Mouse (Mus musculus) kidney, adult 9 months (tissue): ENCODE measurements around the gene Cdh4.

Experiments used
- DNase-seq: peaks from one replicate; pipeline ENCODE4 v3.0.0; 2022

The Cdh4 gene

DNA sequence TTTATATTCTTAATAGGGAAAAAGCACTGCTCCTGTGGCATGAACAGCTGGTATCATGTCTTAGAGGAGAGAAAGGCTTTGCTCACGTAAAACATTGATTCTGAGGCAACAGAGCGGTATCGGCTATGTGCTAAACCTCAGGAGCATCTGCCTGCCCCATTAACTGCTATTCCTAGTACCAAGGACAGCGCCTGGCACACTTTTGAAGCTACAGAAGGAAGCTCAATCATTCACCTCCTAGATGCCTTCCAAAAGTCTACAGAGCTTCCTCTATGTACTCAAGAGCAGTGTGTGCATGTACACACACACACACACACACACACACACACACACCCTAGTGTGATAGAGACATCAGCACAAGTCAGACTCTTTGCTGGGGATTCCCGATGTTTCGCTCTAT is 34.4 kb downstream of the Cdh4 start:
- no peak for DNase-seq

DNA sequence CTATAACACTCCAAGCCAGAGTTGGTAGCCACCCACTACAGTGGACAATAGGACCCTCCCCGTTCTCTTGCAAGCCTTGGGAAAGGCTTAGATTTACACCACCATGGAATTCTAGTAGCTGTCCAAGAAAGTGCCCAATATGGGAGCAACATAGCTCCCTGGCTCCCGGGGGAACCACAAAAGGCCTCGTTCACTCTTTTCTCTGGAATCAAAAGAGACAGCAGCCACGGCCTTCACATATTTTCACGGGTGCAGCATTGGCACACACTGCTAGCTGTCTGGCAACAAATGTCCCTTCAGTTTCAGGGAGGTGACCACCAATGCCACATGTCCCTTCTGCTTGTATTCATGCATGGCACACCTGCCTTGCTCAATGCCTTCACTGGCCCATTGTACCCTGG is 38.6 kb downstream of the Cdh4 start:
- no peak for DNase-seq

DNA sequence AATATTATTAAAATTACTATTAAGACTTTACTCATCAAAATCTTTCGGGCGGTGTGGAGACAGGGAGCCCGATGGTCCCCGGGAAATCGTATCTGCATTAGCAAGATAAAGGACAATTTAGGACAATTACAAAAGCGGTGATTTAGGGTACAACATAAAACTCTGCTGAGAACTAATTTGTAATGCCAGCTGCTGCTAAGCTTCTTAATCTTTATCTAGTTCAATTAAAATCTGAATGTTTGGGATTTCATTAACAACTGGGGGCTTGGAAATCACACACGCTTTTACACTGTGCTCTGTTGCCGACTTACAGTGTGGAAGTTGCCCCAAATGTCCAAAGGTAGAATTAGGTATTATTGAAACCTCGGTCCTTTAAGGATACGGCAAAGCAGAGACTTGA is 39.1 kb downstream of the Cdh4 start:
- DNase-seq = no peak

DNA sequence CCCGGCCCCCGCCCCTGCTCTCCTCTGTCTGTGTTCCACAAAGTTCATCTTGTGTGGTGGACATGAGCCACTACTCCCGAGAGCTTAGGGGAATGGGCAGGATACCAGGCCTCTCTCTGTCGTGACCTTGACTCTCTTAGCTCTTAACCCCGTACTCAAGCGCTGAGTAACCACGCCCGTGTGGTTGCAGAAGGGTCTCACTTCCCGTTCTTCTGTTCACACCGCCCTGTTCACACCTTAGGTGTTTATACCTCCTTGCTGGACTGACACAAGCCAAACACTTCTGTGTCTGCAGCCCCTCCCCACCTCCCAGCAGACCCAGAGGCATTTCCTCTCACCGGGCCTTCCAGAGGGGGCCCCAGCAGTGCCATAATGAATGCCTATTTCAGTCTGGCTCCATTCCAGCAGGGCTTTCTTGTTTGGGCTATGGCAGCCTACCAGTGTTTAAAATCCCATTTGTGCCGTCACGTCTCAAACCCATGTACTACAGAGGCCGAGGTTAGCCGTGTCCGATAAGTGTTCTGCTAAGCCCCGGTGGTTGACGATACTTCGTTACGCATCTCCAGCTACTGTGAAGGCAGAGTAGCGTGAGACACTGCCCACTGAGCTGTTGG is 46.4 kb downstream of the Cdh4 start:
- DNase-seq = no peak

DNA sequence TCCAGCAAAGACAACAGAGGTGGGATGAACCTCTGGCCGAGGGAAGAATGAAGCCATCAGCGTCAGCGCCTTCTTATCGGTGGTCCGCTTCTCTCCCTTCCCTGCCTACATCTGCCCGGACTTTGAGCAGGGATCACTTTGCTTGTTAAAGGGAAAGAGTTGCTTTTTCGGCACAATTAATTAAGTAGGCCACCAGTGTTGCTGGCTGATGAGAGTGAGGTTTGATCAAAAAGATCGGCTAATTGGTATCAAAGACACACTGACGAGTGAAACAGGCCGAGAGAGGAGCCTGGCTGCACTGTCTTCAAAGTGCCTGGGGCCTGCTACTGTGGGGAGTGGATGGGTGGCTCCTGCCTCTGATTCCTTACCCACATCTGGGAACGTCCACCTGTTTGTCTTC is 49.7 kb downstream of the Cdh4 start:
- DNase-seq = no peak

DNA sequence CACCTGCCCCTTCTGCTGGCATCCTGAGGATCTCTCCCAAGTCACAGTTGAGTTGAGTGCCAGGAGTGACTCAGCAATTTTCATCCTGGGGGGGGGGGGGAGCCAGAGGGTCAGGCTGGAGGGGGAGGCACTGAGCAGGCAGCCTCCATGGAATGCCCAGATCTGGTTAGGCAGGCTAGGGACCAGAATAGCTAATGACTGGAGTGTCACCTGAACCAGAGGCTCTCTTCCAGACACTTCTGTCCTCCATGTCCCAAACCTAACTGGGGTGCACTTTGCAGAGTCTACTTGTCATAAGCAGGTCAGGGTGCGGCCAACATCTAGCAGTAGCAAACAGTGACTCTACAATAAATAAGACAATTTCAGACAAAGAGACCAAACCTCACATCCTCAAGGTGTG is 52.0 kb downstream of the Cdh4 start:
- no peak for DNase-seq

DNA sequence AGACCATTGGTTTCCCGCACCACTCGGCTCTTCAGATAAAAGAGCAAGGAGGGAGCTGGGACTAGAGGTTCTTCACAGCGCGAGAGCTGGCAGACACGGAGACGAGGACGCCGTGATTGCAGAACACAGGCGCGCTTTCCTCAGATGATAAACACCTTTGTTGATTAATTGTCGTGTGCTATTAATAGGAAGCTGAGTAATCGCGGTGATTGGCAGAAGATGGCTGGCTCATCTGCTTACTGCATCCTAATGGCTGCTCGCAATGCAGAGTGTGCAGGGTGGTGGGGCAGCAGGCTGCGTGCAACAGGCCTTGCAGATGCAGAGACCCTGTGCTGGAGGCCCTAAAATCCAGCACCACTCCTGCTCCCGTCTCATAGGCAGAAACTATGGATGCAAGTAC is 68.2 kb downstream of the Cdh4 start:
- no peak for DNase-seq

DNA sequence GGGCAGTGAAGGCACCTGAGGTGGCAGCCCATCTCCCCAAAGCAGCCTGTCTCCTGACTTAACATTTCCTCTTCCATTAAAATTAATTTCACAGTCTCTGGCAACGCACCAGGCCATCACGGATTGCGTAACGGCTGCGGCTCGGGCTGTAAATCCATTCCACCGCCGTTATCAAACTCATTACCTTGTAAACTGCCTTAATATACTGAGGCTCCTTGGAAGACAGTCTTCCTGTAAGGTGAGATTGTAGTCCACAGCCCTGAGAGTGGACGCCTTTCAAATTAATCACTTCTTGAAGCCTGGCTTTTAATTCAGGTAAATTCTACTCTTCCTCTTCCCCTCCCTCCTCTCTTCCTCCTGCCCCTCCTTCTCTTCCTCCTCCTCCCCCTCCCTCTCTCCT is 74.3 kb downstream of the Cdh4 start:
- DNase-seq = no peak

DNA sequence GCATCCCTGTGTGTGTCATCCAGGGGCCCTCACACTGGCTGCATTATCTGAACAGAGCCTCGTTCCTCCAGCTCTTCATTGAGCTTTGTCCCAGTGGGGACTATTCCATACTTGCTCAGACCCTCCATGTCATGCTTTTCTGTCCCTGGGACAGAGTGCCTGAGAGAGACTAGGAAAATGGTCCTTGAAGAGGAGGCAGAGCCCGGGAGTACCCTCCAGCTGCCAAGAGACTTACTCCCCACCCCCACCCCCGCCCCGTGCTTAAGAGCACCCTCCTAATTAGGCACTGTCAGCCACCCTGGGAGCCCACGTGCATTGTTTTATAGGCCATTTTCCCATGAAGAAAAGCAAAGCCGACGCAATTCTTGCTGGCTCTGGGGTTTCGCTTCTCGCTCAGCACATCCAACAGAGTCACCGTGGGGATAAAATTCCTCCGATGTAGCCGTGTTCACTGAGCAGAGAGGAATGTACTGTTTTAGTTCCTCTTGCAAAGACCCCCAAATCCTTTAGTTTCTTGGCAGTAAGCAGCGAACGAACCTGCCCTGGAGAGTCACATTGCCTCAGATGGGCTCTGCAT is 76.3 kb downstream of the Cdh4 start:
- DNase-seq = no peak

DNA sequence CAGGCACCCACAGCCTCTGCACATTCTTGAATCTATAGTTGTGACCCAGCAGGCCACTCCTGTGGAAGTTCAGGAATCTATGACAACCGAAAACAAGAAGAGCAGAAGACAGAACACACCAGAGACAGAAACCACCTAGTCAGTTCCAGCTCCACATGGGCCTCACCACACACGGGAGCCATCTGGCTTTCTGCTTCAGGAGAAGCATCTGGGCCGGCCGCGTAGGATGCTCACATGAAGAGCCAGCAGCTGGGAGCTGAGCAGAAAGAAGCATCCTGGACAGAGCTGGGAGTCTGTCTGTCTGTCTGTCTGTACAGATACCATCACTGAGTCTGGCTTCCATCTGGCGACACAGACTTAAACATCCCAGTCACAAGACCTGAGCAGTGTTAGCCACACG is 76.9 kb downstream of the Cdh4 start:
- no peak for DNase-seq

DNA sequence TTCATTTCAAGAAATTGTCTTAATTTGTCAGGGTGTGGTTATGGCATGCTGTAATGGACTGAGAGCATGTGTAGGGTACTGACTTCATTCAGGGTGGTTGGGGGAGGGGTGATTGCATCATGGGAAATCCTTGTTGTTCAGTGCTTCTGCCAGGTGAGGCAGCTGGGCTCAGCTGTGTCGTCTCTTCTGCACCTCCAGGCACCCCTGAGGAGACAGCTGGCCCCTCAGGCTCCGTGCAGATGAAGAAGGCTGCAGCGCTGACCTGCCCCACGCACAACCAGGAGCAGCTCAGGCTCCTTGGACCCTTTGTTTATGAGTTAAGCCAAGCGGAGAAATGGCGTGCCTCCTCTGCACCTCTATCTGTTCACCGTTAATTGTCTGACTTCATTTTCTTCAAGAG is 77.7 kb downstream of the Cdh4 start:
- no peak for DNase-seq

DNA sequence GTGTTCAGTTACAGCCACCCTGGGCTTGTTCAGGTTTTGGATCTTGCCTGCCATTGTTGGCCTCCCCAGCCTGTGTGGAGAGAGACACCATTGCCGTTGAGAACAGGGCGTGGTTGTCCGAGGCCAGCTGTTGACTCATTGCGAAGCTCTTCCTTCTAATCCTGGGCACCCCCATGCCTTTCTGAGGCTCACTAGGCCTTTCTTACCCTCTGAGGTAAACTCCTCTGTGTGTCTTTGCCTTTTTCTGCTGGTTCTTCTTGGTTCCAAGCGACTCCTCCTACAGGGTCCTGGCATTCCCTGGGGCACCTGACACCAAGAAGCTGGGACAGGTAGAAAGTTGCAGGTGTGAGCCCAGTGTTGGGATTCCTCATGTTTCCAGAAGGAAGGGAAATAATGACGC is 78.7 kb downstream of the Cdh4 start:
- no peak for DNase-seq

DNA sequence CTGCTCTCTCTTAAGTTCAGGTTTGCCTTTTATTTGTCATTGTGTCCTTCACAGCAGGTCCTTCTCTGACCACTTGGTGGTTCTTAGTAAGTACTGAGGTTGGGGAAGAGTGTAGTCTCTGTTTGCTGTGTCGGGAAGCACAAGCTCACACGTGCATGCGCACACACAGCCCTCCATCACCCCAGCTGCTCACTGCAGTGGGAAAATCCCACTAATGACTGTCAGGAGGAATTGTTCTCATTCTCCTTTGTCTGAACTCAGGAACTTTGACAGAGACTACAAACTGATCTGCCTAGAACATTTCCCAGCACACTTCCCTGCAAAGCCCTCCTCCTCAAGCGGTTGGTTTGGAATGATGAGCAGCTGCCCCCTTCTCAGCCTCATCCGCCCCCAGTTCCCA is 79.2 kb downstream of the Cdh4 start:
- no peak for DNase-seq

DNA sequence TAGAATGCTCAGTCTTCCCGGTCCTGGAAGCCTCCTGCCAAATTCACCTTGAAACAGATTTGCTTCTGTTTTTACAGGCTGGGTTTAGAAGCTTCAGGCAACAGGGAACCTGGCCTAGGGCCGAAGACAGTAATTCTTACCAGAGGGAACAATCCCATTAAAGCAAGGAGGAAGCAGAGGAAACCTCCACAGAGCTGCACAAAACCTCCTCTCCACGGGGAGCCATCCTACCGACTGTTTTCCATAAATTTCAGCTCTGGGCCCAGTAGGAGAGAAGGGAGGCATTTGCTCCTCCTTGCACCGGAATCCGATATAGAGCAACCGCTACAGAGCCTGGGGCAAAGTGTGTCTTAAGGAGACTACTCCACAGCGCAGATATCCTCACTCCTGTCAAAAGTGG is 79.9 kb downstream of the Cdh4 start:
- no peak for DNase-seq

DNA sequence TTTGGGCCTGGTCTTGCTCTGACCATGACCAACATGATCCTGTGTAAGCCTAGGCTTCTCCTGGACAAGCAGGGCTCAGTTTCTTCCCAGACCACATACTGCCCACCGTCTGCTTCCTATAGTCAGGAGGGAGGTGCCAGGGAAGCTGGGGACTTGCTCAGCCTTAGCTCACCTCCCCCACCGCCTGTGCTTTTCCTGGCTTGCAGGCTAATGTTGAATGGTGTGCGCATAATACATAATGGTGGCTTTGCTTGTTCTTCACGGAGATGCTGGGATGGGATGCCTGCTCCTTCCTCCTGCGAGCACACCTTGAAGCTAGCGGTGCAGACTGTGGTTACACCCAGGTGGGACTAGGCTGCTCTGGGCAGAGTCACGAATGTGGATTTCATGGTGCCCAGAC is 84.7 kb downstream of the Cdh4 start:
- DNase-seq = no peak

DNA sequence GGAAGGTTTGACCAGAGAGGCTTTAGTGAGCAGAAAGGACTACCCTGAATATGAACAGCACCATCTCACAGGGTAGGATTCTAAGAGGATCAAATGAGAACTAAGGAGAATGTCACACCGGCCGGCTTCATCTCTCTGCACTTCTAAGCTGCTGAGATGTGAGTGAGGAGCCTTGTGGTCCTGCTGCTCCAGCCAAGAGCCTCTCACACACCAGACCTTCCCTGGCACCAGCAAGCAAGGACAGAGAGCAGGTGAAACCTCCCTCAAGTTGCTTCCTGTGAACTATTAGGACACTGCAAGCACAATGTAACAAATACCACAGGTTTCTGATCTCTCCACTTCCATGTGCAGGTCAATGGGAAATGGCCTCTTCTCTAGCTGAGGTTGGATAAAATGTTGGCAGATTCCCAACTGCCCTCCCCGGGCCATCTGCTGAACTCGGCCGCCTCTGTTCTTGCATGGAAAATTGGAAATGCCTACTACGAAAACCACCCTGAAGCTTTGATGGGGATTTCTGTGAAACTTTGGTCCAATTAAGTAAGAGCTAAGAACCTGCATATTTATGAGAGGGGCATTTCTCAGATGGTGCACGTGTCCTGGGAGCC is 88.3 kb downstream of the Cdh4 start:
- DNase-seq = no peak

DNA sequence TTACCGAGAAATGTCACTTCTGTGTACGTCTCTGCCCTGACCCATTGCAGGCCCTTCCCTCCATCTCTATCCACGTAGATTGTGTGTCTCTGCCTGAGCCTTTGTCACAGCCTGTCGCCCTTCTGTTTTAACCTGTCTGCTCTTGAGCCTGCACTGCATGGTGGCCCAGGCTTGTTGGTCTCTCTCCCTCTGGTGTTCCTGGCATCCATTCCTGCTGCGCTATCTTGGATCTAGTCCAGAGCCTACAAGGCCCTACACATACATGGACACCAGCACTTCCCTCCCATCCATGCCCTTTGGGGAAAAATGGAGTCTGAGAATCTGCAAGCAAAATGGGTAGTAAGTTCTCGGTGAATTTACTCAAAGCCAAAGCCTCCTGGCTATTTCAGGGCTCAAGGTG is 91.0 kb downstream of the Cdh4 start:
- no peak for DNase-seq

DNA sequence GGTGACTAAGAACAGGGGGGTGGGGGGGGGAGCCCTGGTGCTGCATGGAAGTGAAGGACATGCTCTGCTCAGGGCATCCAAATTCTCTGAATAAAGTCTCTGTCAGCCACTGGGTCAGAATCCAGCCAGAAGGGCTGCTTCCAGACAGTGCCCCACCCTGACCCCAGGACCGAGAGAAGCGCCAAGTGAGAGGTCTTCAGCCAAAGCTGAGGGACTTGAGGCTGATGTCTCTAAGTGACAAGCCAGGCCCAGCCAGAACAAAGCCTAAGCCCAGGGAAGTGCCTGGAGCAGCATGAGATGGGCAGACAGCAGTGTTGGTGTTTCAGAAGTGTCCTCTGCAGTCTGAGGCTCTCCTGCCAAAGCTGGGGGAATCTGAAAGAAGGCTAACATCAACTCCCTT is 91.7 kb downstream of the Cdh4 start:
- DNase-seq = no peak

DNA sequence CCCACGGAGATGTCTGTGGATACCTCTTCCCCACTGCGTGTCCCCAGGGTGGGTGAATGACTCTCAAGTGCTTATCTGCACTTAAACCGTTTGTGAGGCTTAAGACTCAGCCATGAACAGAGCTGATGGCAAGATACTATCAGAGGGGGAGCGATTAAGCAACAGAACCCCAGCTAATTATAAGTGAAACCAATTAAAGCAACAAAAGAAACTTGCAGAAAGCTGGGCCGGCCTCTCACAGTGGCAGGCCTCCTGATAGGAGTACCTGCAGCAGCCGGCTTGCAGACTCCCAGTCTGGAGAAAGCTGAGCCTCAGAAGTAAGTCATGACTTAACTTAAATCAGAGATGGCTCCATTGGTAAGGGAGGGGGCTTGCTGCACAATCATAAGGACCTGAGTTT is 93.0 kb downstream of the Cdh4 start:
- no peak for DNase-seq

DNA sequence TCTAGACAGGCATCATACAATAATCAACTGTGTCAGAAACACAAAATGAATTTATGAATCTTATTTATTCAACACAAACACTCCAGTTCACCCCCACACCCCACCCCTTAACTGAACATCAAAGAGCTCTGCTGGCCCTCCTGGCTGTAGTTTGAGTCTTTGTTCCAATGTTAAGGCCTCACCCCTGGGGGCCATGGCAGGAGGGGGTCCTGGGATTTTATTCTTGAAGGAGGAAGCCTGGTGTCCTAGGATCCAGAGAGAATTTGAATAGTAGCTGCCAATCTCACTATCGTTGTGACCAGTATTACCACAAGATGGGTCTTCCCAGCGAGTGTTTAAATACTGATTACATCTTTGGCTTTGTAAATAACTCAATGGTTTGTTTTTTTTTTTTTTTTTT is 94.5 kb downstream of the Cdh4 start:
- no peak for DNase-seq

DNA sequence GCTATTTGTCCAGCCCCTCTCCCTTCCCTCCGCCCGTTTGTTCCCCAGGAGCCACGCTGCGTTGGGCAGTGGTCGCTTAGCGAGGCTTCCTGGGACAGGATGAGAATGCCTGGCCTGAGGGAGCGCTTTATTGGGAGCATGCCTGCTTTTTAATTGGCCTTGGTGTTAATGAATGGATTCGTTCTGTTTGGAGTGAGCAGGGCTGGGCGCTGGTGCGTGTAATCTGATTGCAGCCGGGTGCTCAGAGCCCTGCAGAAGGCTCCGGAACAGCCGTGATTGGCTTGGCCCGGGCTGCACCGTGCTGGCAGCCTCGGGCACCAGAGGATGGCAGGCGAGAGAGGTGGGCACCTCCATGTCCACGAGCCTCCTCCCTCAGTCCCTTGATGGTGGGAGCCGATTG is 95.2 kb downstream of the Cdh4 start:
- DNase-seq = peak; percentile 45

DNA sequence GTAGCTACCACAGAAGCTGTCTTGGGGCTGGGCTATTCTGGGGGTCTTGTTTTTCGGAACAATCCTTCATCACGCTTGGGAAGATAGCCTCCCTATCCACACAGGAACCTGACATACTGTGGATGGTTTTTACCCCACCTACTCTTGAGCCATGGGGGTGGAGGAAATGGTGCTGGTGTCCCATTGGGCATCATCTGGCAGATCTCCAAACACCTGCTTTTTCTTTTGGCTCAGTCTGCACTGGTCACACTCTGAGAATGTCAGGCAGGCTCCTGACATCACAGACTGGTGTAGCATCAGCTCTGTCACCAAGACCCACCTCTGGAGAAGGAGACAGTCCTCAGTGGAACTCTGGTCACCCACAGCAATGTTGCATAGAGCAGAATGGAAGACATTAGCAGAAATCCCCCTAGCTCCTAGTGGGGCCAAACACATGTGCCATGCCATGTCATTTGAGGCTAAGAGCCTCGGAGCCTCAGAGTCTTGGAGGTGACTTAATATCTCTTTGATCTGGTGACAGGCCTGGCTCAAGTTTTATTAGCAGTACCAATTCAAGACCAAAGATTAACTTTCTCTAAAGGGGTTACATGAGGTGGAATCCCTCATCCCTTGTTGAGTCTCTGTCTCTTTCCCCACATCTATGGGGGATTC is 95.7 kb downstream of the Cdh4 start:
- no peak for DNase-seq

DNA sequence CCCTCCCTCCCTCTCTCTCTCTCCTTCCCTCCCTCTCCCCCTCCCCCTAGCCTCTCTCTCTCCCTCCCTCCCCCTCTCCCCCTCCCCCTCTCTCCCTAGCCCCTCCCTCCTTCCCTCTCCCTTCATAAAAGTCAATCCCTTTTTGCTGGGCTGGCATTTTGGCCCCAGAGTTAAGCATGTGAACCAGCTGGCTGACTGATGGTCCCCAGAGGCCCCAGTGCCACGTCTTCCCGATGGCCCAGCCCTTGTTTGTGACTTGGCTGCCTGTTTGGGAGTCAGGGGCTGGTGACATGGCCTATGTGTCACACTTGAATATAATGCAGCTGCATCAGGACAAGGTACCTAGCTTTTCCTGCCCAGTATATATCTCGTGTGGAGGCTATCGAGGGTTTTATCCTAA is 96.3 kb downstream of the Cdh4 start:
- no peak for DNase-seq

DNA sequence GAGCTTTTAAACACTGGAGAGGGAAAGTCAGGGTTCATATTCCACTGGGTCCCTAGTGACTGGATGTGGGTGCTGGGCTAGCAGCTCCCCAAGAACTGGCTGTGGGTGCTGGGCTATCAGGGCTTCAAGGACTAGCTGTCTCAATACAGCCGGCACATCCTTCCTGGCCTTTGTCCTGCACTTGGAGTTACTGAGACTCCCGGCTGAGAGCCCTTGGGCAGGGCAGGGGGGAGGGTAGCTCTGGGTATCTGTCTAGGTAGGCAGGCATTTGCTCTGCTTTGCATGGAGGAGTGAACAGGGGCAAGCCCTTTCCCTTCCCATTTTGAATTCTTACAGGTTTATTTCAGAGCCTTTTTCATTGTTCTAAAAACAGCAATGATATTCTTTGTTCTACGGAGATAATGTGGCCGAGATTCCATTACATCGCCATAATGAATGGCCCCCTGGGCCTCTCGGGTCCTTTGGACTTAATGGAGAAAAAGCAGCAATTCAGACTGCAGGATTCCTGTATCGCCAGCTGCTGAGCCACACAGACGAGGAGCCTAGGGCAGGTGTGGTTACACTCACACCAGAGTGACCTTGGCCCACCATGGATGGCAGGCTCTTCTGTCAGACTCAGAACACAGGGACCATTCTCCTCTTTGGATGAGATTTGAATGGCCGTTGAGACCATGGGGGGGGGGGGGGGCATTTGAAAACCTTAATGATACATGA is 97.5 kb downstream of the Cdh4 start:
- DNase-seq = no peak
